Mouse (Mus musculus): ENCODE data around the gene Mtfr1l.

Gene Mtfr1l

GRCm38 (mm10) chr4:134534932-134535786 lies at the start of gene Mtfr1l:
Mtfr1l (minus strand) TSS chr4:134535387.
- peak; percentile 97 to 98 for DNase-seq (ENCODE audit: low spot score in 2 of 2)

- DNase-seq (ENCODE audit: low spot score in 2 of 2), result no peak
Observed at GRCm38 (mm10) chr4:134583513-134583912, 48.3 kb upstream of the Mtfr1l start.

- no peak for DNase-seq (ENCODE audit: low spot score in 2 of 2)
Observed at GRCm38 (mm10) chr4:134581365-134581764, 46.2 kb upstream of the Mtfr1l start.

GRCm38 (mm10) chr4:134580351-134581148 lies 45.4 kb upstream of the Mtfr1l start:
- no peak for DNase-seq (ENCODE audit: low spot score in 2 of 2)

- no peak for DNase-seq (ENCODE audit: low spot score in 2 of 2)
Observed at GRCm38 (mm10) chr4:134579620-134580019, 44.4 kb upstream of the Mtfr1l start.

- DNase-seq (ENCODE audit: low spot score in 2 of 2), result peak in 1 of 2 experiments; percentile 47
Observed at GRCm38 (mm10) chr4:134579212-134579611, 44.0 kb upstream of the Mtfr1l start.

- DNase-seq (ENCODE audit: low spot score in 2 of 2), result no peak
Observed at GRCm38 (mm10) chr4:134578407-134578806, 43.2 kb upstream of the Mtfr1l start.

GRCm38 (mm10) chr4:134577281-134577680 lies 42.1 kb upstream of the Mtfr1l start:
- DNase-seq (ENCODE audit: low spot score in 2 of 2), result no peak

GRCm38 (mm10) chr4:134575486-134575885 lies 40.3 kb upstream of the Mtfr1l start:
- DNase-seq (ENCODE audit: low spot score in 2 of 2), result no peak

GRCm38 (mm10) chr4:134572449-134573300 lies 37.5 kb upstream of the Mtfr1l start:
- DNase-seq (ENCODE audit: low spot score in 2 of 2), result no peak

- no peak for DNase-seq (ENCODE audit: low spot score in 2 of 2)
Observed at GRCm38 (mm10) chr4:134570704-134571451, 35.7 kb upstream of the Mtfr1l start.

- DNase-seq (ENCODE audit: low spot score in 2 of 2), result no peak
Observed at GRCm38 (mm10) chr4:134569831-134570230, 34.6 kb upstream of the Mtfr1l start.

- DNase-seq (ENCODE audit: low spot score in 2 of 2), result no peak
Observed at GRCm38 (mm10) chr4:134569205-134569604, 34.0 kb upstream of the Mtfr1l start.

- no peak for DNase-seq (ENCODE audit: low spot score in 2 of 2)
Observed at GRCm38 (mm10) chr4:134567377-134568226, 32.4 kb upstream of the Mtfr1l start.

- no peak for DNase-seq (ENCODE audit: low spot score in 2 of 2)
Observed at GRCm38 (mm10) chr4:134564093-134564492, 28.9 kb upstream of the Mtfr1l start.

GRCm38 (mm10) chr4:134563624-134564023 lies 28.4 kb upstream of the Mtfr1l start:
- DNase-seq (ENCODE audit: low spot score in 2 of 2), result no peak

- no peak for DNase-seq (ENCODE audit: low spot score in 2 of 2)
Observed at GRCm38 (mm10) chr4:134562014-134562413, 26.8 kb upstream of the Mtfr1l start.

- DNase-seq (ENCODE audit: low spot score in 2 of 2), result no peak
Observed at GRCm38 (mm10) chr4:134560699-134561098, 25.5 kb upstream of the Mtfr1l start.

GRCm38 (mm10) chr4:134559154-134559553 lies 24.0 kb upstream of the Mtfr1l start:
- DNase-seq (ENCODE audit: low spot score in 2 of 2), result no peak

GRCm38 (mm10) chr4:134558570-134559113 lies 23.5 kb upstream of the Mtfr1l start:
- DNase-seq (ENCODE audit: low spot score in 2 of 2), result no peak
